In the genomic region with DNA sequence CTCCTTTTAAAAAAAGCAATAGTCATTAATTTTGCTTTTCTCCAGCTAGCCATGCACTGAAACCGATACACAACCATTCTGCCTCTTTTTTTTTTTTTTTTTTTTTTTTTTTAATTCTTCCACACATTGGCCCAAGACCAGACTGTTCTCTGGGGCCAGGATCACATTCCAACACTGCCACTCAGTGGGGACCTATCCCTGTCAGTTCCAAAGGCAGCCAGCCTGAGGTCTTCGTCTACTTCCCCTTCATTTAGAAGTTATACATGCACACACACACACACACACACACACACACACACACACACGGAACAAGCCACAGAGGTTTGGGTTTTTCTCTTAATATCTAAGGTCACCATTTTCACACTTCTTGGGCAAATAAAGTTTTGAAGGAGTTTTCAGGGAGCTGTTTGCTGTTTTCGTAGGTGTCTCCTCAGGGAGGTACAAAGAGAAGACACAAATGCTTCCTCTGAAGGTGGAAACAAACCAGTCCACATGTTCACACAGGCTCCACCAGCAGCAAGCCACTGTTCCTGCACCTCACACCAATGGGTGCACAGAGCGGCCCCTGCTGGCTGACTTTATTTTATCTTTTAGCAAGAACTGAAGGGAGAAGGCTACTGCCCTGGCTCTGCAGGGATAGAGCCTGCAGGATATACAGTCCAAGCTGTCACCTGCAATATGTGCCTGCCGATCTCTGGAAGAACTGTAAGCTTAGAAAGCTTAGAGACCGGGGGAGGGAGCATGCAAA, we compare ENCODE assay signal across 9 mouse cellular contexts.
A peak's percentile ranks its signal among the peaks of the same experiment; 100 is the strongest.
DNase-seq lines count a peak whose midpoint lies in the region; ATAC-seq and TF ChIP-seq lines count a peak whose summit lies in the region.
"Had no signal": no experiment of that assay in that cellular context is flagged by ENCODE, and none has a peak within 500 bp of the region (broad histone marks: within the 10 kb centered on the region; RNA-seq: fewer than 3 reads in every experiment).

No protein-coding gene starts in this region.

- no peaks in the 10 kb centered on the region for H3K27me3 ChIP-seq in MEL (ENCODE audit: control insufficient read depth in 1 of 2, insufficient read depth in 2 of 2, low read length in 2 of 2)
- H3K27me3 ChIP-seq in hindbrain, embryonic 13.5 days: peaks cover 14% of the 10 kb centered on the region; the same call in 1 of the 2 replicates
- H3K27me3 ChIP-seq: liver, embryonic 15.5 days had no signal

- H3K79me2 ChIP-seq in MEL (ENCODE audit: control insufficient read depth, insufficient read depth, low read length, poor library complexity): no peaks in the 10 kb centered on the region

- no peak overlapping the region for H3K9ac ChIP-seq in MEL (ENCODE audit: control insufficient read depth, low read depth, low read length, poor library complexity, severe bottlenecking)
- H3K9ac ChIP-seq in hindbrain, embryonic 13.5 days: no peak overlapping the region
- H3K9ac ChIP-seq: liver, embryonic 15.5 days had no signal

- no peaks in the 10 kb centered on the region for H3K9me3 ChIP-seq in MEL (replicated peaks; ENCODE audit: insufficient read depth, low read length)
- no peaks in the 10 kb centered on the region for H3K9me3 ChIP-seq in hindbrain, embryonic 13.5 days
- H3K9me3 ChIP-seq: liver, embryonic 15.5 days had no signal

- no peak overlapping the region for H3K27ac ChIP-seq in MEL (ENCODE audit: control insufficient read depth, low read depth, low read length)
- no peak overlapping the region for H3K27ac ChIP-seq in hindbrain, embryonic 13.5 days
- H3K27ac ChIP-seq: liver, embryonic 15.5 days had no signal

- TF ChIP-seq CTCF in MEL (IDR thresholded peaks at IDR 0.05 in 2 of 3, conservative IDR thresholded peaks at IDR 0.05 in 1 of 3; ENCODE audit: control insufficient read depth in 1 of 3, insufficient read depth in 1 of 3, low read depth in 2 of 3, low read length in 3 of 3, poor library complexity in 1 of 3, severe bottlenecking in 1 of 3): peak in 2 of 3 experiments; percentile 48 to 65; a peak in 5 of 6 replicates

- no peak for TF ChIP-seq EP300 in MEL (IDR thresholded peaks at IDR 0.05; ENCODE audit: low read depth in 1 of 2, low read length in 2 of 2)

- peak; percentile 21 for DNase-seq in MEL (ENCODE audit: low read depth, low spot score)
- DNase-seq in cerebellum, adult 18-20 months: peak; percentile 85 to 87
- peak; percentile 73 to 91 for DNase-seq in layer of hippocampus, postnatal 14 days (ENCODE audit: low spot score in 2 of 2)
- DNase-seq in lung, postnatal 36 days: peak; percentile 91
- DNase-seq in right cerebral cortex, postnatal 10 days (ENCODE audit: low spot score in 2 of 2): peak; percentile 82 to 90
- peak; percentile 90 for DNase-seq in urinary bladder, postnatal 14 days (ENCODE audit: low spot score)

- H3K4me3 ChIP-seq in MEL (ENCODE audit: control insufficient read depth in 1 of 2, insufficient read depth in 1 of 2, low read depth in 2 of 2, low read length in 2 of 2): no peak overlapping the region
- H3K4me3 ChIP-seq in hindbrain, embryonic 13.5 days: no peak overlapping the region
- H3K4me3 ChIP-seq: liver, embryonic 15.5 days had no signal

- H3K4me2 ChIP-seq in hindbrain, embryonic 13.5 days: no peak overlapping the region
- H3K4me2 ChIP-seq: liver, embryonic 15.5 days had no signal

- peak; percentile 99 for ATAC-seq in frontal cortex, adult (ENCODE audit: low TSS enrichment)
- ATAC-seq in hindbrain, embryonic 13.5 days (ENCODE audit: low FRiP score): peak; percentile 83

- peak; percentile 29 for TF ChIP-seq RAD21 in MEL (IDR thresholded peaks at IDR 0.05; ENCODE audit: low read depth, low read length)

- no peaks in the 10 kb centered on the region for H3K36me3 ChIP-seq in MEL (ENCODE audit: control insufficient read depth in 1 of 2, insufficient read depth in 2 of 2, low read length in 2 of 2)
- H3K36me3 ChIP-seq in hindbrain, embryonic 13.5 days: no peaks in the 10 kb centered on the region
- H3K36me3 ChIP-seq: liver, embryonic 15.5 days had no signal

- 43% methylated on average over 7 of the region's 7 CpGs for WGBS in hindbrain, embryonic 13.5 days

- TF ChIP-seq POLR2A in MEL (IDR thresholded peaks at IDR 0.05; ENCODE audit: control insufficient read depth in 1 of 2, insufficient read depth in 1 of 2, low read depth in 1 of 2, low read length in 2 of 2, poor library complexity in 1 of 2): no peak

- H3K4me1 ChIP-seq in MEL (ENCODE audit: control insufficient read depth in 1 of 2, insufficient read depth in 2 of 2, low read length in 2 of 2): no peaks in the 10 kb centered on the region
- peaks cover 9% of the 10 kb centered on the region; the same call in 1 of the 2 replicates for H3K4me1 ChIP-seq in hindbrain, embryonic 13.5 days (replicated peaks)
- H3K4me1 ChIP-seq: liver, embryonic 15.5 days had no signal

TF ChIP-seq in MEL, 35 proteins besides CTCF, POLR2A, EP300 and RAD21:
- TF ChIP-seq TBP (IDR thresholded peaks at IDR 0.05; ENCODE audit: low read depth, low read length) (no peak), ZC3H11A (IDR thresholded peaks at IDR 0.05; ENCODE audit: low read depth, low read length) (no peak), SMC3 (IDR thresholded peaks at IDR 0.05; ENCODE audit: low read depth, low read length) (peak; percentile 46), TAL1 (IDR thresholded peaks at IDR 0.05; ENCODE audit: low read length) (no peak)

Comparison
In these comparisons a context has a peak if more than half of its experiments do, and no peak if none do; other contexts are left out.
1. DNase-seq: peak in every context shown above with its lines; median percentile 91 in lung, postnatal 36 days; 90 in urinary bladder, postnatal 14 days; 86 in cerebellum, adult 18-20 months; 86 in right cerebral cortex, postnatal 10 days; 82 in layer of hippocampus, postnatal 14 days; 21 in MEL.